Mouse (Mus musculus): ENCODE measurements around the gene Pla2g16. TPM values are rescaled to one million over a fixed set of nuclear protein-coding genes. Genes with fewer than 3 reads are reported as not detected.
A peak's percentile ranks its signal among the peaks of the same experiment; 100 is the strongest.

Gene Pla2g16
- polyA plus RNA-seq, 1 experiment: 30.7 TPM

- TF ChIP-seq CTCF (IDR thresholded peaks at IDR 0.05; ENCODE audit: borderline replicate concordance, control insufficient read depth, extremely low read depth, insufficient read depth, low read length, poor library complexity): no peak
- TF ChIP-seq POLR2A (IDR thresholded peaks at IDR 0.05; ENCODE audit: control insufficient read depth, extremely low read depth, insufficient read depth, low read length, poor library complexity): no peak
- Histone ChIP-seq H3K4me3 (ENCODE audit: control insufficient read depth, insufficient read depth, low read length) (no peak overlapping the region), H3K36me3 (ENCODE audit: control insufficient read depth, insufficient read depth, low read length) (no peaks in the 10 kb centered on the region), H3K27ac (ENCODE audit: control insufficient read depth, insufficient read depth, low read length) (no peak overlapping the region), H3K4me1 (replicated peaks; ENCODE audit: control insufficient read depth, insufficient read depth, low read length) (no peaks in the 10 kb centered on the region), H3K27me3 (ENCODE audit: control insufficient read depth, insufficient read depth, low read length) (no peaks in the 10 kb centered on the region)
- no peak for DNase-seq
These were observed 33.5 kb downstream of the Pla2g16 start for GRCm38 (mm10) chr19:7590795-7591194.

DNA sequence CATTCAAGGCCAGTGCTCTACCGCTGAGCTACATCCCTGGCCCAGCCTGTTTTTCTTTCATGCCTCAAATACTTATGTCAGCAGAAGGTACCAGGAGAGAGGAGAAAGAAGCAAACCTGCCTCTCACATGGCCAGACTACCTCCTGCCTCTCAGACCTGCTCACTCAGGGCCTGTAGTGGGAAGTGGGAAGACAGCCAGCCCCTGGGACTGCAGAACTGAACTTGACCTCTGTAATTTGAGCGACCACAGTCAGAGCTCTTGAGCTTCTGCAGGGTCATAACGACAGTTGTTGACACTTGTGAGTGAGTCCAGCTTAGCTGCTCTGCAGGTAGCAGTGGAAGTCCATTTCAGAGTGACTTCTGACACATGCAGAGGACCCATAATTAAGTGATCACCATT is 34.8 kb downstream of the Pla2g16 start:
- no peaks in the 10 kb centered on the region for H3K4me1 ChIP-seq (replicated peaks; ENCODE audit: control insufficient read depth, insufficient read depth, low read length)
- no peak overlapping the region for H3K4me3 ChIP-seq (ENCODE audit: control insufficient read depth, insufficient read depth, low read length)
- no peak overlapping the region for H3K27ac ChIP-seq (ENCODE audit: control insufficient read depth, insufficient read depth, low read length)
- WGBS: 71% methylated on average over 3 of the region's 3 CpGs
- DNase-seq: no peak
- no peaks in the 10 kb centered on the region for H3K36me3 ChIP-seq (ENCODE audit: control insufficient read depth, insufficient read depth, low read length)
- no peaks in the 10 kb centered on the region for H3K27me3 ChIP-seq (ENCODE audit: control insufficient read depth, insufficient read depth, low read length)
- TF ChIP-seq POLR2A (IDR thresholded peaks at IDR 0.05; ENCODE audit: control insufficient read depth, extremely low read depth, insufficient read depth, low read length, poor library complexity) (no peak), CTCF (IDR thresholded peaks at IDR 0.05; ENCODE audit: borderline replicate concordance, control insufficient read depth, extremely low read depth, insufficient read depth, low read length, poor library complexity) (no peak)

GRCm38 (mm10) chr19:7595534-7595933 is 38.3 kb downstream of the Pla2g16 start:
- H3K27ac ChIP-seq (ENCODE audit: control insufficient read depth, insufficient read depth, low read length): no peak overlapping the region
- TF ChIP-seq POLR2A (IDR thresholded peaks at IDR 0.05; ENCODE audit: control insufficient read depth, extremely low read depth, insufficient read depth, low read length, poor library complexity) (no peak), CTCF (IDR thresholded peaks at IDR 0.05; ENCODE audit: borderline replicate concordance, control insufficient read depth, extremely low read depth, insufficient read depth, low read length, poor library complexity) (no peak)
- peak; percentile 15 for DNase-seq
- WGBS: 22% methylated on average over 2 of the region's 2 CpGs
- no peaks in the 10 kb centered on the region for H3K4me1 ChIP-seq (replicated peaks; ENCODE audit: control insufficient read depth, insufficient read depth, low read length)
- no peak overlapping the region for H3K4me3 ChIP-seq (ENCODE audit: control insufficient read depth, insufficient read depth, low read length)
- H3K36me3 ChIP-seq (ENCODE audit: control insufficient read depth, insufficient read depth, low read length): no peaks in the 10 kb centered on the region
- no peaks in the 10 kb centered on the region for H3K27me3 ChIP-seq (ENCODE audit: control insufficient read depth, insufficient read depth, low read length)

DNA sequence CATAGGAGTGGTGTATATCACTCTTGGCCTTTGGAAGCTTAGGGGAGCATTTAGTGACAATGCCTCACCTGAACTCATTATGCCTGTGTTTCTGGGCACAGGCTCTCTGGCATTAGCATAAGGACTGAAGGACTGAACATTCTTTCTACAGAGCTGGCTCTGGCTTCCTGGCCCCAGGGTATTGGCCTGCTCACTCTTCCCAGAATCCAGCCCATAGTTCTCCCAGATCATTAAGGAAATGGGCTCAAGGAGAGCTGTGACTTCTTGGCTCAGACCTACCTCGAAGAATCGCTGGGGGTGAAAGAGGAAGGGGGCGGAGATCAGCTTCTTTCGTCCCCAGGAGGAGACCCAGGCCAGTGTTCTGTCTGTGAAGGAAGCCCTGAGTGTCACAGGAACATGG is 41.2 kb downstream of the Pla2g16 start:
- no peak for DNase-seq
- TF ChIP-seq CTCF (IDR thresholded peaks at IDR 0.05; ENCODE audit: borderline replicate concordance, control insufficient read depth, extremely low read depth, insufficient read depth, low read length, poor library complexity): no peak
- TF ChIP-seq POLR2A (IDR thresholded peaks at IDR 0.05; ENCODE audit: control insufficient read depth, extremely low read depth, insufficient read depth, low read length, poor library complexity): no peak
- Histone ChIP-seq H3K36me3 (ENCODE audit: control insufficient read depth, insufficient read depth, low read length) (no peaks in the 10 kb centered on the region), H3K4me1 (replicated peaks; ENCODE audit: control insufficient read depth, insufficient read depth, low read length) (no peaks in the 10 kb centered on the region), H3K27me3 (ENCODE audit: control insufficient read depth, insufficient read depth, low read length) (no peaks in the 10 kb centered on the region), H3K4me3 (ENCODE audit: control insufficient read depth, insufficient read depth, low read length) (no peak overlapping the region), H3K27ac (ENCODE audit: control insufficient read depth, insufficient read depth, low read length) (no peak overlapping the region)
- WGBS: 39% methylated on average over 4 of the region's 4 CpGs

- no peaks in the 10 kb centered on the region for H3K36me3 ChIP-seq (ENCODE audit: control insufficient read depth, insufficient read depth, low read length)
- H3K4me1 ChIP-seq (replicated peaks; ENCODE audit: control insufficient read depth, insufficient read depth, low read length): no peaks in the 10 kb centered on the region
- no peak for TF ChIP-seq POLR2A (IDR thresholded peaks at IDR 0.05; ENCODE audit: control insufficient read depth, extremely low read depth, insufficient read depth, low read length, poor library complexity)
- TF ChIP-seq CTCF (IDR thresholded peaks at IDR 0.05; ENCODE audit: borderline replicate concordance, control insufficient read depth, extremely low read depth, insufficient read depth, low read length, poor library complexity): no peak
- no peak overlapping the region for H3K4me3 ChIP-seq (ENCODE audit: control insufficient read depth, insufficient read depth, low read length)
- H3K27me3 ChIP-seq (ENCODE audit: control insufficient read depth, insufficient read depth, low read length): no peaks in the 10 kb centered on the region
- 86% methylated on average over 4 of the region's 4 CpGs for WGBS
- DNase-seq: no peak
- no peak overlapping the region for H3K27ac ChIP-seq (ENCODE audit: control insufficient read depth, insufficient read depth, low read length)
These were observed 44.3 kb downstream of the Pla2g16 start for GRCm38 (mm10) chr19:7601551-7601950.

DNA sequence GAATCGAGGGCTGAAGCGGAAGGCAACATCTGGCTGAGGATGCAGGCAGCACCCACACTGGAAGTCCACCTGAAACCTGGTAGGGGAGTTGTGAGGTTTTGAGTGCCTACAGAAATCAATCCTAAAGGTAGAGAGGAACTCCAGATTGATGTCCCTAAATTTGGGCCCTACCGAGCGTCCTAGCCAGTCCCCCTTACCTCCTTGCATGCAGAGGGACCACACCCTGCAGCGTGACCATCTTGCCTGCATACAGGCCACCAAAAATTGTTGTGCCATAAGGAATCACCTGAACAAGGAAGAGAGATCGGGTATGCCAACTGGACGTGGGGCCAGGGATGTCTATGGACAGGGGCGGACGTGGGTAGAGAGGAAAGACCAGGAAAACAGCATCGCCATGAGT is 46.8 kb downstream of the Pla2g16 start:
- Histone ChIP-seq H3K27me3 (ENCODE audit: control insufficient read depth, insufficient read depth, low read length) (no peaks in the 10 kb centered on the region), H3K36me3 (ENCODE audit: control insufficient read depth, insufficient read depth, low read length) (no peaks in the 10 kb centered on the region), H3K4me1 (replicated peaks; ENCODE audit: control insufficient read depth, insufficient read depth, low read length) (peaks cover 12% of the 10 kb centered on the region), H3K4me3 (ENCODE audit: control insufficient read depth, insufficient read depth, low read length) (no peak overlapping the region), H3K27ac (ENCODE audit: control insufficient read depth, insufficient read depth, low read length) (no peak overlapping the region)
- DNase-seq: no peak
- 95% methylated on average over 10 of the region's 10 CpGs for WGBS
- TF ChIP-seq CTCF (IDR thresholded peaks at IDR 0.05; ENCODE audit: borderline replicate concordance, control insufficient read depth, extremely low read depth, insufficient read depth, low read length, poor library complexity) (no peak), POLR2A (IDR thresholded peaks at IDR 0.05; ENCODE audit: control insufficient read depth, extremely low read depth, insufficient read depth, low read length, poor library complexity) (no peak)

GRCm38 (mm10) chr19:7605013-7605412 is 47.8 kb downstream of the Pla2g16 start:
- no peak for DNase-seq
- no peak for TF ChIP-seq POLR2A (IDR thresholded peaks at IDR 0.05; ENCODE audit: control insufficient read depth, extremely low read depth, insufficient read depth, low read length, poor library complexity)
- no peak for TF ChIP-seq CTCF (IDR thresholded peaks at IDR 0.05; ENCODE audit: borderline replicate concordance, control insufficient read depth, extremely low read depth, insufficient read depth, low read length, poor library complexity)
- Histone ChIP-seq H3K36me3 (ENCODE audit: control insufficient read depth, insufficient read depth, low read length) (no peaks in the 10 kb centered on the region), H3K4me3 (ENCODE audit: control insufficient read depth, insufficient read depth, low read length) (no peak overlapping the region), H3K4me1 (replicated peaks; ENCODE audit: control insufficient read depth, insufficient read depth, low read length) (peaks cover 12% of the 10 kb centered on the region), H3K27me3 (ENCODE audit: control insufficient read depth, insufficient read depth, low read length) (no peaks in the 10 kb centered on the region), H3K27ac (ENCODE audit: control insufficient read depth, insufficient read depth, low read length) (no peak overlapping the region)

Measured in thymus, adult 2 months (tissue).